Mouse (Mus musculus): ENCODE measurements around the gene Gns. TPM values are rescaled to one million over a fixed set of nuclear protein-coding genes. Genes with fewer than 3 reads are reported as not detected.

Gene Gns
- polyA plus RNA-seq, 1 experiment from 2014 or later, result 42.6 TPM

GRCm38 (mm10) chr10:121342260-121342659 lies 22.6 kb upstream of the Gns start:
- H3K4me1 ChIP-seq (replicated peaks), result peaks cover 15% of the 10 kb centered on the region
- 0 out of 2 replicates have a peak, but pooled peaks cover 5% of the 10 kb centered on the region for H3K27me3 ChIP-seq
- H3K36me3 ChIP-seq, result no peaks in the 10 kb centered on the region
- WGBS, result 99% methylated on average over 10 of the region's 10 CpGs
- H3K4me2 ChIP-seq, result no peak overlapping the region
- no peaks in the 10 kb centered on the region for H3K9me3 ChIP-seq
- H3K27ac ChIP-seq, result no peak overlapping the region
- no peak for ATAC-seq (ENCODE audit: low FRiP score)
- H3K4me3 ChIP-seq, result no peak overlapping the region
- H3K9ac ChIP-seq, result no peak overlapping the region

- Histone ChIP-seq H3K4me2 (no peak overlapping the region), H3K9ac (no peak overlapping the region), H3K9me3 (no peaks in the 10 kb centered on the region), H3K27ac (no peak overlapping the region), H3K4me3 (no peak overlapping the region), H3K27me3 (peaks cover 10% of the 10 kb centered on the region), H3K4me1 (replicated peaks) (peaks cover 15% of the 10 kb centered on the region), H3K36me3 (no peaks in the 10 kb centered on the region)
- WGBS, result 77% methylated on average over 6 of the region's 6 CpGs
- no peak for ATAC-seq (ENCODE audit: low FRiP score)
Observed at GRCm38 (mm10) chr10:121343867-121344266, 21.0 kb upstream of the Gns start.

GRCm38 (mm10) chr10:121349244-121349643 lies 15.6 kb upstream of the Gns start:
- H3K27me3 ChIP-seq, result peaks cover 48% of the 10 kb centered on the region
- no peak overlapping the region for H3K4me2 ChIP-seq

GRCm38 (mm10) chr10:121350357-121351065 lies 14.4 kb upstream of the Gns start:
- under 1% methylated on average over 35 of the region's 35 CpGs for WGBS
- peak overlapping the region; percentile 52 for H3K4me3 ChIP-seq
- H3K27ac ChIP-seq, result no peak overlapping the region
- no peaks in the 10 kb centered on the region for H3K36me3 ChIP-seq
- ATAC-seq (ENCODE audit: low FRiP score), result peak; percentile 39
- peak overlapping the region; percentile 86 for H3K4me2 ChIP-seq
- peaks cover 48% of the 10 kb centered on the region for H3K27me3 ChIP-seq
- H3K9ac ChIP-seq, result peak overlapping the region; percentile 68
- peaks cover 16% of the 10 kb centered on the region for H3K4me1 ChIP-seq (replicated peaks)
- H3K9me3 ChIP-seq, result 0 out of 2 replicates have a peak, but pooled peaks cover 5% of the 10 kb centered on the region

More at GRCm38 (mm10) chr10:121349244-121349643, 15.6 kb upstream of the Gns start:
- Histone ChIP-seq H3K4me3 (no peak overlapping the region), H3K9me3 (no peaks in the 10 kb centered on the region), H3K36me3 (no peaks in the 10 kb centered on the region), H3K9ac (no peak overlapping the region), H3K4me1 (replicated peaks) (peaks cover 16% of the 10 kb centered on the region), H3K27ac (no peak overlapping the region)
- WGBS, result 60% methylated on average over 5 of the region's 5 CpGs
- ATAC-seq (ENCODE audit: low FRiP score), result no peak

GRCm38 (mm10) chr10:121351066-121351581 lies 13.8 kb upstream of the Gns start, which contains the start of gene Tbc1d30:
Gene Tbc1d30, minus strand, starts transcription at chr10:121351278.
- Histone ChIP-seq H3K9me3 (0 out of 2 replicates have a peak, but pooled peaks cover 5% of the 10 kb centered on the region), H3K27ac (no peak within 1 kb of the TSS), H3K36me3 (no peaks in the 10 kb centered on the region), H3K4me1 (replicated peaks) (peaks cover 16% of the 10 kb centered on the region), H3K9ac (peak within 1 kb of the TSS; percentile 68), H3K4me3 (peak within 1 kb of the TSS; percentile 52), H3K4me2 (peak within 1 kb of the TSS; percentile 86), H3K27me3 (peaks cover 48% of the 10 kb centered on the region)
- ATAC-seq (ENCODE audit: low FRiP score), result peak; percentile 57
- WGBS, result 1% methylated on average over 59 of the region's 61 CpGs

GRCm38 (mm10) chr10:121351692-121352290 lies 13.1 kb upstream of the Gns start:
- Histone ChIP-seq H3K4me2 (peak overlapping the region; percentile 86), H3K9ac (no peak overlapping the region), H3K36me3 (no peaks in the 10 kb centered on the region), H3K9me3 (0 out of 2 replicates have a peak, but pooled peaks cover 5% of the 10 kb centered on the region), H3K27ac (no peak overlapping the region), H3K4me1 (replicated peaks) (peaks cover 16% of the 10 kb centered on the region), H3K27me3 (peaks cover 46% of the 10 kb centered on the region), H3K4me3 (peak overlapping the region; percentile 52)
- no peak for ATAC-seq (ENCODE audit: low FRiP score)
- WGBS, result 37% methylated on average over 15 of the region's 15 CpGs

- Histone ChIP-seq H3K27ac (no peak overlapping the region), H3K9ac (no peak overlapping the region), H3K4me3 (no peak overlapping the region), H3K36me3 (no peaks in the 10 kb centered on the region), H3K4me2 (no peak overlapping the region), H3K27me3 (no peaks in the 10 kb centered on the region), H3K9me3 (0 out of 2 replicates have a peak, but pooled peaks cover 3% of the 10 kb centered on the region), H3K4me1 (replicated peaks) (peaks cover 5% of the 10 kb centered on the region)
- 93% methylated on average over 2 of the region's 2 CpGs for WGBS
- no peak for ATAC-seq (ENCODE audit: low FRiP score)
Observed at GRCm38 (mm10) chr10:121360358-121360757, 4.5 kb upstream of the Gns start.

GRCm38 (mm10) chr10:121363201-121363600 lies 1.7 kb upstream of the Gns start:
- Histone ChIP-seq H3K9me3 (0 out of 2 replicates have a peak, but pooled peaks cover 3% of the 10 kb centered on the region), H3K4me2 (no peak overlapping the region), H3K36me3 (peaks cover 2% of the 10 kb centered on the region; the same call in 1 of the 2 replicates), H3K4me3 (no peak overlapping the region), H3K4me1 (replicated peaks) (peaks cover 30% of the 10 kb centered on the region), H3K27ac (no peak overlapping the region), H3K27me3 (no peaks in the 10 kb centered on the region), H3K9ac (no peak overlapping the region)
- ATAC-seq (ENCODE audit: low FRiP score), result no peak
- WGBS, result 84% methylated on average over 8 of the region's 8 CpGs

GRCm38 (mm10) chr10:121364306-121364705 lies 584 bp upstream of the Gns start:
- Histone ChIP-seq H3K9me3 (0 out of 2 replicates have a peak, but pooled peaks cover 3% of the 10 kb centered on the region), H3K4me2 (peak overlapping the region; percentile 82), H3K27me3 (no peaks in the 10 kb centered on the region), H3K4me1 (replicated peaks) (peaks cover 30% of the 10 kb centered on the region), H3K4me3 (peak overlapping the region; percentile 98), H3K36me3 (peaks cover 2% of the 10 kb centered on the region; the same call in 1 of the 2 replicates), H3K9ac (peak overlapping the region; percentile 94), H3K27ac (peak overlapping the region; percentile 86; the same call in 1 of the 2 replicates)
- ATAC-seq (ENCODE audit: low FRiP score), result peak; percentile 26; the same call in 1 of the 2 replicates
- WGBS, result 31% methylated on average over 15 of the region's 15 CpGs

- Histone ChIP-seq H3K27me3 (no peaks in the 10 kb centered on the region), H3K4me1 (replicated peaks) (peaks cover 30% of the 10 kb centered on the region)
- 15% methylated on average over 9 of the region's 9 CpGs for WGBS
Observed at GRCm38 (mm10) chr10:121365781-121366272, 937 bp downstream of the Gns start.

GRCm38 (mm10) chr10:121367271-121367670 lies 2.4 kb downstream of the Gns start:
- 83% methylated on average over 13 of the region's 13 CpGs for WGBS

More at GRCm38 (mm10) chr10:121365781-121366272, 937 bp downstream of the Gns start:
- no peaks in the 10 kb centered on the region for H3K9me3 ChIP-seq
- H3K36me3 ChIP-seq, result peaks cover 14% of the 10 kb centered on the region
- no peak overlapping the region for H3K27ac ChIP-seq
- no peak for ATAC-seq (ENCODE audit: low FRiP score)
- H3K9ac ChIP-seq, result peak overlapping the region; percentile 94
- H3K4me2 ChIP-seq, result peak overlapping the region; percentile 82
- peak overlapping the region; percentile 98 for H3K4me3 ChIP-seq

GRCm38 (mm10) chr10:121367780-121368179 lies 2.9 kb downstream of the Gns start:
- Histone ChIP-seq H3K4me3 (no peak overlapping the region), H3K36me3 (peaks cover 22% of the 10 kb centered on the region), H3K9ac (no peak overlapping the region), H3K9me3 (no peaks in the 10 kb centered on the region), H3K27me3 (no peaks in the 10 kb centered on the region), H3K27ac (no peak overlapping the region), H3K4me1 (replicated peaks) (peaks cover 30% of the 10 kb centered on the region), H3K4me2 (no peak overlapping the region)
- 94% methylated on average over 9 of the region's 9 CpGs for WGBS
- no peak for ATAC-seq (ENCODE audit: low FRiP score)

More at GRCm38 (mm10) chr10:121367271-121367670, 2.4 kb downstream of the Gns start:
- H3K4me2 ChIP-seq, result no peak overlapping the region
- H3K9me3 ChIP-seq, result no peaks in the 10 kb centered on the region
- H3K4me1 ChIP-seq (replicated peaks), result peaks cover 30% of the 10 kb centered on the region
- no peak overlapping the region for H3K9ac ChIP-seq
- ATAC-seq (ENCODE audit: low FRiP score), result no peak
- H3K27ac ChIP-seq, result no peak overlapping the region
- H3K36me3 ChIP-seq, result peaks cover 22% of the 10 kb centered on the region
- no peaks in the 10 kb centered on the region for H3K27me3 ChIP-seq
- H3K4me3 ChIP-seq, result no peak overlapping the region
